In genomic region chr8:85027516-85027855, GRCm38 (mm10) we compare ENCODE assay signal across 1 mouse cellular context.
TF ChIP-seq lines count a peak whose summit lies in the region.

No protein-coding gene starts in this region.

TF ChIP-seq in MEL, 35 proteins besides CTCF, POLR2A, EP300 and RAD21 (continued from another document):
- no peak for TF ChIP-seq TBP (IDR thresholded peaks at IDR 0.05; ENCODE audit: low read depth, low read length)
- no peak for TF ChIP-seq CHD1 (IDR thresholded peaks at IDR 0.05; ENCODE audit: low read depth, low read length)
- TF ChIP-seq RCOR1 (IDR thresholded peaks at IDR 0.05; ENCODE audit: low read depth, low read length), result no peak
- no peak for TF ChIP-seq ZKSCAN1 (IDR thresholded peaks at IDR 0.05; ENCODE audit: low read depth, low read length)
- TF ChIP-seq MAX (IDR thresholded peaks at IDR 0.05; ENCODE audit: low read length), result 0 out of 2 replicates have a peak, but pooled peaks have one; percentile 8
